Mouse (Mus musculus): ENCODE data around the gene Etnk1. TPM values are rescaled to one million over a fixed set of nuclear protein-coding genes. Genes with fewer than 3 reads are reported as not detected.

Etnk1 gene
- total RNA-seq, 2 experiments from 2014 or later, result 151 to 153 TPM

GRCm38 (mm10) chr6:143191477-143192098 is 24.6 kb downstream of the Etnk1 start:
- no peak for DNase-seq (ENCODE audit: extremely low spot score in 1 of 2, low spot score in 2 of 2)
- intact Hi-C loops (cut with DNase I), result no loop called here

- intact Hi-C loops (cut with DNase I), result no loop called here
- no peak for DNase-seq (ENCODE audit: extremely low spot score in 1 of 2, low spot score in 2 of 2)
Measured at GRCm38 (mm10) chr6:143192709-143193108, 25.7 kb downstream of the Etnk1 start.

GRCm38 (mm10) chr6:143193166-143193565 is 26.1 kb downstream of the Etnk1 start:
- intact Hi-C loops (cut with DNase I), result no loop called here
- DNase-seq (ENCODE audit: extremely low spot score in 1 of 2, low spot score in 2 of 2), result no peak

- intact Hi-C loops (cut with DNase I), result no loop called here
Measured at GRCm38 (mm10) chr6:143193641-143194040, 26.6 kb downstream of the Etnk1 start.

DNA sequence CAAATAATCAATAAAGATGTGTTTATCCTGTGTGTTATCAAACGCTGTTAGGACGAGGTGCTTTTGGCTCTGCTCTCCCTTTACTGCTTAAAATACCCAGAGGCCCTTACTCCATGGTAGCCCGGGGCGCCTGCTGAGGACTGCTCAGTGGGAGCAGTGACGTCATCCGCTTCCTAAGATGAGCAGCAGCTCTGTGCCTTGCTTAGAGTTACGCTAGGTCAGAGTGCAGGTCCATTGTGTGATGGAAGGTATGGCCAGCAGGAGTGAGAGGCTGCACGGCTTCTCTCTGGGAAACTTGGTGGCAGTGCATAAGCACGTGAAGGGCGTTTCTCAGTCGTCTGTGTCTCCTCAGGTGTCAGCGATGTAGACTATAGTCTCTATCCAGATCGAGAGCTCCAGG is 30.0 kb downstream of the Etnk1 start:
- intact Hi-C loops (cut with DNase I), result no loop called here
- DNase-seq (ENCODE audit: extremely low spot score in 1 of 2, low spot score in 2 of 2), result no peak

More at GRCm38 (mm10) chr6:143193641-143194040, 26.6 kb downstream of the Etnk1 start:
- DNase-seq (ENCODE audit: extremely low spot score in 1 of 2, low spot score in 2 of 2), result no peak

DNA sequence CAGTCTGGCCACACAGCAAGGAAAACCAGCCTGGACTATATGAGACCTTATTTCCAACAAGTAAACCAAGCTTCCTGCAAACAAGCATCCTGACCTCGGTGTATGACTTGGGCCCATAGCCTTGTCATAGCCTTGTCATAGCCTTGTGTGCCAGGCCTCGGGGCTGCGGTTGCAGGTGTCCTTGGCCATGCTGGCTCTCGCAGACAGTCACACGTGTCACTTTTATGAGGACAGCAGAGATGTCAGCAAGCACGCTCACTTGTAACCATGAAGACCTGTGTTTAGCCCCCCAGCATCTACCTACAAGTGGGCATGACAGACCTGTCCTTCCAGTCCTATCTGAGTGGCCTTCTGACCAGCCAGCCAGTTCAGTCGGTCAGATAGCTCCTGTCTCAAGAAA is 31.4 kb downstream of the Etnk1 start:
- DNase-seq (ENCODE audit: extremely low spot score in 1 of 2, low spot score in 2 of 2), result no peak
- intact Hi-C loops (cut with DNase I), result no loop called here

DNA sequence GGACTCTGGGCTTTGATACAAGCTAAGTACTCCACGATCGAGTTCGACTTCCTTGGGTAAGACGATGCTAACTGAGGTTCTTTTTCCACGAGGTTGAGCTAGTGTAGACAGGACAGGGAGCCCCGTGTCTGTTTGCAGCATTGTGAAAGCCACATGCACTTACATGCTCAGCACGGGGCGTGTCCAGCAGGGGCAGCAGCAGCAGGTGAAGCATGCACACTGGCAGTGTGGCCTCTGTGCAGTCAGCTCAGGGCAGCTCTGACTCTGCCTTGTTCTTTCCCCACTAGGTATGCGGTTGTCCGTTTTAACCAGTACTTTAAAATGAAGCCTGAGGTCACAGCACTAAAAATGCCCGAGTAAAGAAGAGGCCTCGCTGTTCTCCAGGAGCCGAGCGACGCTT is 36.1 kb downstream of the Etnk1 start:
- DNase-seq (ENCODE audit: extremely low spot score in 1 of 2, low spot score in 2 of 2), result no peak

DNA sequence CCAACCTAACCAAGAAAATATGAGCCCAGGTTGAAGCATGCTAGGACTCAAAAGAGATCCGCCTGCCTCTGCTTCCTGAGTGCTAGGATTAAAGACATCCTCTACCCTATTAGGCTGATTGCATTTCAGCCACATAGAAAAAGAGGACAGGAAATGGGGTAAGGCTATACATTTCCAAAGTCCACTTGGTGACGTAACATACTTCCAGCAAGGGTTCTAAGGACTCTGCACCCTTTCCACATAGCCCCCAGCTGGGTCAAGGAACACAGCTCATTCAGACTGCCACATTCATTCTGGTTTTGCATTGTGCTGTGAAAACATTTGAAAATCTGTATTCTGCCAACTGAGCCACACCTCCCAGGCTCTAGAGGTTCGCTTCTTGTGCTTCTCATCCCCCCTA is 41.9 kb downstream of the Etnk1 start:
- no peak for DNase-seq (ENCODE audit: extremely low spot score in 1 of 2, low spot score in 2 of 2)
- intact Hi-C loops (cut with DNase I), result no loop called here

More for the DNA sequence above, 36.1 kb downstream of the Etnk1 start:
- intact Hi-C loops (cut with DNase I), result no loop called here

GRCm38 (mm10) chr6:143212766-143213165 is 45.7 kb downstream of the Etnk1 start:
- DNase-seq (ENCODE audit: extremely low spot score in 1 of 2, low spot score in 2 of 2), result no peak
- intact Hi-C loops (cut with DNase I), result no loop called here

GRCm38 (mm10) chr6:143213461-143213860 is 46.4 kb downstream of the Etnk1 start:
- intact Hi-C loops (cut with DNase I), result no loop called here
- DNase-seq (ENCODE audit: extremely low spot score in 1 of 2, low spot score in 2 of 2), result no peak

- intact Hi-C loops (cut with DNase I), result no loop called here
- no peak for DNase-seq (ENCODE audit: extremely low spot score in 1 of 2, low spot score in 2 of 2)
Measured at GRCm38 (mm10) chr6:143216221-143216620, 49.2 kb downstream of the Etnk1 start.

DNA sequence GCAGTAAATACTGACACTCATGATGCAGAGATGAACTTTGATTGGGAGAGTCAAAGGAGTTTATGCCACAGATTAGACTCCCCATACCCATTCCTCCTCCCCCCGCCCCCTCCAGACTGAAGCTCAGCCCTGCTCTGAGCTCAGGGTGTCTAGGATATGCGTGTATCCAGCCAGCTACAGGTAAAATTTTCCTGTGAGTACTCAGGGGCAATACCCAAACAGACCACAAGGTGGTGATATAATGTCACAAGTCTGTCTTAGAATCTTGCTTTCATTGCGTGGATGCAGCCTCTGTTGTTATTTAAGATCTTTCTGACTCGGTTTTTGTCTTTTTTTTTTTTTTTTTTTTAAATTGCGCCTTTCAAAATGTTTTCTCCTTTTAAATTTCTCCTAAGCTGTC is 52.3 kb downstream of the Etnk1 start:
- intact Hi-C loops (cut with DNase I), result no loop called here
- DNase-seq (ENCODE audit: extremely low spot score in 1 of 2, low spot score in 2 of 2), result peak; percentile 55 to 75

DNA sequence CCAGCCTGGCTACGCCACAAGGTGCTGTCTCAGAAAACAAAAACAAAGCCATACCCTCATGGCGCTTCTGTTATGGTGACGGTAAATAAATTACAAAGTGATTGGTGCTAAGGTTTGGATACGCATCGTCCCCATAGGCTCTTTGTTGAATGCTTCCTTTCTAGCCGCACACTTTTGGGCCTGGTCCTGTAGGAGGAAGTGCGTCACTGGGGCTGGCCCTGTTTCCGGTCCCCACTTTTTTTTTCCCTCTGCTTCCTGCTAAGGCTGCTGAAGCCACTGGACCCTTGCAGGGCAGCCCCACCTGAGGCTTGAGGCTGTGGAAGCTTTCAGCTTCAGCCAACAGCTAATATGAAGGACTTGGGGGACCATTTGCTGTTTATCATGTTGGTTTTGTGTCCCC is 54.2 kb downstream of the Etnk1 start:
- no peak for DNase-seq (ENCODE audit: extremely low spot score in 1 of 2, low spot score in 2 of 2)
- intact Hi-C loops (cut with DNase I), result loop anchor here (2.0 to 10.0 kb wide), 2 partner anchors 984 to 1740 kb away; no protein-coding TSS in a partner anchor

DNA sequence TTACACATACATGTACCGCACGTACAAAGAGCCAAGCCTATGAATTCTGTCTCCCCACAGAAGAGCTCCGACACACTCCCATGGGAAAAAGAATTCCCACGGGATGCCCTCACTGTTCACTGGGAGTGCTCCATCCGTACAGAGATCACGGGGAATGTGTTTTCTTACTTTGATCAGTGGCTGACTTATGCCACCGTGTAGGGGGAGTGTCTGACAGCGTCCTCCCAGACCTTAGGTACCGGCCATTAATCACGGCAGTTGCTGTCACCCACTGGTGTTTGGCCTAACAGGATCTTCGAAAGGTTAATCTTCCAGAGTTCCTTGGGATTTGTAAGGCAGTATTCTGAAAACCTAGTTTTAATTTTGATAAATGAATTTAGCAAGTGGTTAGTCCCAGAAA is 57.0 kb downstream of the Etnk1 start:
- DNase-seq (ENCODE audit: extremely low spot score in 1 of 2, low spot score in 2 of 2), result no peak
- intact Hi-C loops (cut with DNase I), result loop anchor here (10.0 kb wide), 1 partner anchor 981 kb away; no protein-coding TSS in a partner anchor

GRCm38 (mm10) chr6:143224885-143225284 is 57.9 kb downstream of the Etnk1 start:
- intact Hi-C loops (cut with DNase I), result loop anchor here (10.0 kb wide), 1 partner anchor 980 kb away; no protein-coding TSS in a partner anchor
- DNase-seq (ENCODE audit: extremely low spot score in 1 of 2, low spot score in 2 of 2), result no peak

DNA sequence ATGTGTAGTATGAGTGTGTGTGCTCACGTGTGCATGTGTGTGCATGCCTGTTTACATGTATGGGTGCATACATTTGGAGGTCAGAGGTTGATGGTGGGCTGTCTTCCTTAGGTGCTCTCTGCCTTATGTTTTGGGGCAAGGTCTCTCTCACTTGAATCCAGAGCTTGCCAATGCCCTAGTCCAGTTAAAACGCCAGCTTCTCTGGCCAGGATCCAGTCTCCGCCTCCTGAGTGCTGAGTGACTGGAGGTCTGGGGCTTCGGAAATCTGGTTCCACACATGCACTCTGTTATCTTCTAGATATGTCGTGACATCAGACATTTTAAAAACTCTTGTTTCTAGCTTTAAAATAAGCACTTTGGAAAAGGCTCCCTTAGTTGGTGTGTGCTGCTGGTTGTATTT is 61.7 kb downstream of the Etnk1 start:
- DNase-seq (ENCODE audit: extremely low spot score in 1 of 2, low spot score in 2 of 2), result no peak
- intact Hi-C loops (cut with DNase I), result loop anchor here (10.0 kb wide), 1 partner anchor 976 kb away; no protein-coding TSS in a partner anchor

DNA sequence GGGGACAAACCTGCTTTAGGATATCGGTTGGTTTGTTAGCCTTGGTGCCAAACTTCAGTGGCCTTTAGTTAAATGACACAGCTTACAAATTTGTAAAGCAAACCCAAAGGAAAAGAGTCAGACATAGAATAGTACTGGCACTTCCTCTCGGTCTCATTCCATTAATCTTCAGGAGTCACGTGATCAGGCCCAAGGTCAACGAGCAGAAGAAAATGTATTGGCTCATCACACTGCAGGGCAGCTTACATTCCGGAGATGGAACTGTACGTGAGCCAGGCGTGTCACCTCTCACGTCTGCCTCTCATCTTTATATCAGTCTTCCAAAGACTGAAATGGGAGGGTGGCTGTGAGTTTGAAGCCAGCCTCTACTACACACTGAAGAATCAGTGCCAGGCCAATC is 62.9 kb downstream of the Etnk1 start:
- no peak for DNase-seq (ENCODE audit: extremely low spot score in 1 of 2, low spot score in 2 of 2)
- intact Hi-C loops (cut with DNase I), result loop anchor here (10.0 kb wide), 1 partner anchor 975 kb away; no protein-coding TSS in a partner anchor

GRCm38 (mm10) chr6:143230888-143231287 is 63.9 kb downstream of the Etnk1 start:
- DNase-seq (ENCODE audit: extremely low spot score in 1 of 2, low spot score in 2 of 2), result no peak
- intact Hi-C loops (cut with DNase I), result no loop called here

DNA sequence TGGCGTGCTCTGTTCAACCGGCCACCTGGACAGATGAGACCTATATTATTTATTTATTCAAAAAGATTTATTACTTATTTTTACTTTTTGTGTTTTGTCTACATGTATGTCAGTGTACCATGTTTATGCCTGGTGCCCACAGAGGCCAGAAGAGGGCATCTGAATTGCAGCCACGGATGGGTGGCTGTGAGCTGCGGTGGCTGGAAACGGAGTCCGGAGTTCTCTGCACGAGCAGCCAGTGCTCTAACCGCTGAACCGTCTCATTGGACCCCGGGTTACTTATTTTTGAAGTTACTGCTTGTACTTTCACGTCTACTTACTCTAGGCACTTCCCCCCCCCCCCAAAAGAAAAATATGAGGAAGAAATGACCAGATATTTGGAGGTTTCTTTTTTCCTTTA is 65.7 kb downstream of the Etnk1 start:
- DNase-seq (ENCODE audit: extremely low spot score in 1 of 2, low spot score in 2 of 2), result no peak
- intact Hi-C loops (cut with DNase I), result no loop called here

- DNase-seq (ENCODE audit: extremely low spot score in 1 of 2, low spot score in 2 of 2), result no peak
- intact Hi-C loops (cut with DNase I), result no loop called here
Measured at GRCm38 (mm10) chr6:143234868-143235267, 67.8 kb downstream of the Etnk1 start.
